Mouse (Mus musculus): ENCODE results near the gene Snrnp48. TPM values are rescaled to one million over a fixed set of nuclear protein-coding genes. Genes with fewer than 3 reads are reported as not detected.

Snrnp48 gene
- polyA plus RNA-seq, 1 experiment = 30.1 TPM

DNA sequence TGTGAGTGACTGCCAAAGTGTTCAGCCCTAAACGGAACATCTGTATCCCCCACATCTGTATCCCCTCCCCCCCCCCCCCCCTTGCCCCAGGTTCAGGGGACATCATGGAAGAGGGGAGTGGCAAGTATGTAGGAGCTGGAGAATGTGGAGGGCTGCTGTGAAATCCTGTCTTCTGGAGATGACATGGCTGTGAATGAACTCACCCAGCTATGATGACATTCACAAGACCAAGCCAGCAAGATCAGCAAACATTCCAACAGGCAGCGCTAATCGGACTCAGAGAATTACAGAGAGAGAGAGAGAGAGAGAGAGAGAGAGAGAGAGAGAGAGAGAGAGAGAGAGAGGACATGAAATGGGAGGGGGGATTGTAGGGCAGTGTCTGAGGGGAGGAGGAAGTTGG lies 46.5 kb downstream of the Snrnp48 start:
- TF ChIP-seq POLR2A (IDR thresholded peaks at IDR 0.05; ENCODE audit: extremely low read depth, insufficient read depth, low read length) (no peak), CTCF (IDR thresholded peaks at IDR 0.05; ENCODE audit: extremely low read depth, insufficient read depth, low read length) (no peak)
- Histone ChIP-seq H3K4me1 (ENCODE audit: control insufficient read depth, insufficient read depth, low read length) (peaks cover 2% of the 10 kb centered on the region), H3K4me3 (ENCODE audit: insufficient read depth, low read length) (no peak overlapping the region), H3K27ac (ENCODE audit: insufficient read depth, low read length) (no peak overlapping the region)

GRCm38 (mm10) chr13:38253696-38254095 lies 49.0 kb downstream of the Snrnp48 start:
- TF ChIP-seq POLR2A (IDR thresholded peaks at IDR 0.05; ENCODE audit: extremely low read depth, insufficient read depth, low read length) (no peak), CTCF (IDR thresholded peaks at IDR 0.05; ENCODE audit: extremely low read depth, insufficient read depth, low read length) (no peak)
- peak overlapping the region; percentile 72; the same call in 1 of the 2 replicates for H3K27ac ChIP-seq (ENCODE audit: insufficient read depth, low read length)
- H3K4me3 ChIP-seq (ENCODE audit: insufficient read depth, low read length) = no peak overlapping the region
- peaks cover 2% of the 10 kb centered on the region for H3K4me1 ChIP-seq (ENCODE audit: control insufficient read depth, insufficient read depth, low read length)

- no peaks in the 10 kb centered on the region for H3K4me1 ChIP-seq (ENCODE audit: control insufficient read depth, insufficient read depth, low read length)
- H3K27ac ChIP-seq (ENCODE audit: insufficient read depth, low read length) = no peak overlapping the region
- TF ChIP-seq POLR2A (IDR thresholded peaks at IDR 0.05; ENCODE audit: extremely low read depth, insufficient read depth, low read length) = no peak
- no peak for TF ChIP-seq CTCF (IDR thresholded peaks at IDR 0.05; ENCODE audit: extremely low read depth, insufficient read depth, low read length)
- no peak overlapping the region for H3K4me3 ChIP-seq (ENCODE audit: insufficient read depth, low read length)
Measured at GRCm38 (mm10) chr13:38258901-38259300, 54.2 kb downstream of the Snrnp48 start.

GRCm38 (mm10) chr13:38269055-38269692 lies 64.4 kb downstream of the Snrnp48 start:
- H3K4me3 ChIP-seq (ENCODE audit: insufficient read depth, low read length) = no peak overlapping the region
- H3K4me1 ChIP-seq (ENCODE audit: control insufficient read depth, insufficient read depth, low read length) = no peaks in the 10 kb centered on the region
- no peak overlapping the region for H3K27ac ChIP-seq (ENCODE audit: insufficient read depth, low read length)
- TF ChIP-seq CTCF (IDR thresholded peaks at IDR 0.05; ENCODE audit: extremely low read depth, insufficient read depth, low read length) (no peak), POLR2A (IDR thresholded peaks at IDR 0.05; ENCODE audit: extremely low read depth, insufficient read depth, low read length) (no peak)

DNA sequence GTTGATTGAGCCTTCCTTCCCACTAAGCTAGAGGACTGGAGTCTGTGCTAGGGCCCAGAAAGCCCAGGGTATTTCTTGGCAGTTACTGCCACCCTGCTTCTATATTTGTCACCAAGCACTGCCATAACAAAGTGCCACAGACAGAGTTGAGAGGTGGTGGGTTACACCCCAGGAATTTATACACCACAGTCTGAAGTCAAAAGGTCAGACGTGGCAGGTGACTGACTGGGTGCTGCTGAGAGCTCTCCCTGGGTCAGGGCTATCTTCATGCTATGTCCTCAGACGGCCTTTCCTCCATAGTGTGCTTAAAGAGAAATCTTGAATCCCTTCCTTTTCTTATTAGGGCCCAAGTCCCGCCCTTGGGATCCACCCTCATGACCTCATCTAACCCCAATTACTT lies 67.9 kb downstream of the Snrnp48 start:
- no peak overlapping the region for H3K27ac ChIP-seq (ENCODE audit: insufficient read depth, low read length)
- H3K4me1 ChIP-seq (ENCODE audit: control insufficient read depth, insufficient read depth, low read length) = no peaks in the 10 kb centered on the region
- no peak overlapping the region for H3K4me3 ChIP-seq (ENCODE audit: insufficient read depth, low read length)
- TF ChIP-seq CTCF (IDR thresholded peaks at IDR 0.05; ENCODE audit: extremely low read depth, insufficient read depth, low read length) (no peak), POLR2A (IDR thresholded peaks at IDR 0.05; ENCODE audit: extremely low read depth, insufficient read depth, low read length) (no peak)

Other genes with a start within 250 kb of the Snrnp48 start
- 28.0 and 28.2 TPM in 2 replicates for gene Ssr1, start 210.7 kb upstream of the Snrnp48 start, polyA plus RNA-seq (2012; rRNA removed)
- gene Riok1, start 167.9 kb upstream of the Snrnp48 start, polyA plus RNA-seq (2012; rRNA removed) = 26.3 and 33.7 TPM in 2 replicates
- gene Cage1, start 167.9 kb upstream of the Snrnp48 start, polyA plus RNA-seq (2012; rRNA removed) = 2.2 and 2.5 TPM in 2 replicates
- 0.06 and 2.1 TPM in 2 replicates for gene Dsp, start 53.6 kb upstream of the Snrnp48 start, polyA plus RNA-seq (2012; rRNA removed)
- 5.8 and 7.0 TPM in 2 replicates for gene Bmp6, start 140.2 kb downstream of the Snrnp48 start, polyA plus RNA-seq (2012; rRNA removed)